In the genomic region with DNA sequence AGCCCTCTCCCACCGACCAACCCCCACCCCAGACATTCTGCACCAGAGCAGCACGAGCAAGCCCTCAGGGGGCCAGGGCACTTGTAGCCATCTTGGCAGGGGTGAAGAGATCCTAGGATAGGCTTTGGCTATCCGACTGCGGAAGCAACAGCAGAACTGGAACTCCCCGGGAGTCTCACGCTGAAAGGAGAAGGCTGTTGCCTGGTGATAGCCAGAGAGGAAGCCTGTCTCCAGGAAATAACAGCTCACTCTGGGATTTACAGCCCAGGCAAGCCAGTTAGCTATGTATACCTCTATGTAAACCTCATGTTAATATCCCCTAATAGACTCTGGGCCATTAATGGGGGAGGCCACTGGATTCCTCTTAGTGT, we compare ENCODE assay signal across 7 mouse cellular contexts. TPM values are rescaled to one million over a fixed set of nuclear protein-coding genes. Genes with fewer than 3 reads are reported as not detected.
DNase-seq lines count a peak whose midpoint lies in the region; ATAC-seq and TF ChIP-seq lines count a peak whose summit lies in the region.

No protein-coding gene starts in this region.

- 0 out of 2 replicates have a peak, but pooled peaks have one; percentile 12 for ATAC-seq in erythroid progenitor cell, adult 5-6 weeks (replicated peaks; ENCODE audit: low FRiP score, poor library complexity, severe bottlenecking)
- peak; percentile 41 for ATAC-seq in intestine, embryonic 16.5 days
- peak; percentile 53 for ATAC-seq in lung, postnatal 0 days
- ATAC-seq in inflammation-experienced regulatory T-cells, adult 6 months, result no peak

- H3K4me2 ChIP-seq in intestine, embryonic 16.5 days (ENCODE audit: low read depth, low read length), result peak overlapping the region; percentile 69
- H3K4me2 ChIP-seq in lung, postnatal 0 days (replicated peaks; ENCODE audit: low read depth, low read length), result peak overlapping the region; percentile 48

- TF ChIP-seq EP300 in lung, postnatal 0 days (IDR thresholded peaks at IDR 0.05), result 0 out of 2 replicates have a peak, but pooled peaks have one; percentile 11

- no peak for DNase-seq in spleen, adult 2 months (ENCODE audit: low read depth in 1 of 2, low spot score in 2 of 2)
- no peak for DNase-seq in spleen, postnatal 14 days (ENCODE audit: low spot score in 2 of 2)
- peak; percentile 58 for DNase-seq in lung, postnatal 0 days (ENCODE audit: low spot score)
- no peak for DNase-seq in frontal cortex, adult 2 months (ENCODE audit: extremely low spot score in 1 of 2, low spot score in 1 of 2)

- TF ChIP-seq POLR2A in spleen, adult 2 months (IDR thresholded peaks at IDR 0.05; ENCODE audit: low read depth, low read length), result no peak

- TF ChIP-seq CTCF in spleen, adult 2 months (IDR thresholded peaks at IDR 0.05; ENCODE audit: extremely low read depth, insufficient read depth, insufficient read length, insufficient replicate concordance), result no peak
- TF ChIP-seq CTCF in lung, postnatal 0 days (IDR thresholded peaks at IDR 0.05), result no peak

- H3K36me3 ChIP-seq in spleen, adult 2 months (ENCODE audit: control insufficient read depth, insufficient read depth, low read length), result peaks cover 20% of the 10 kb centered on the region
- H3K36me3 ChIP-seq in intestine, embryonic 16.5 days (ENCODE audit: control insufficient read depth, insufficient read depth, low read length), result peaks cover 19% of the 10 kb centered on the region
- H3K36me3 ChIP-seq in lung, postnatal 0 days (ENCODE audit: insufficient read depth, low read length), result peaks cover 3% of the 10 kb centered on the region; the same call in 1 of the 2 replicates

- peaks cover 26% of the 10 kb centered on the region; the same call in 1 of the 2 replicates for H3K4me1 ChIP-seq in spleen, adult 2 months (ENCODE audit: control insufficient read depth, insufficient read depth, insufficient read length)
- peaks cover 32% of the 10 kb centered on the region for H3K4me1 ChIP-seq in intestine, embryonic 16.5 days (ENCODE audit: control insufficient read depth, insufficient read depth, low read length)
- peaks cover 9% of the 10 kb centered on the region for H3K4me1 ChIP-seq in lung, postnatal 0 days (ENCODE audit: insufficient read depth, low read depth, low read length)

- H3K4me3 ChIP-seq in spleen, adult 2 months (ENCODE audit: extremely low read depth, insufficient read depth, insufficient read length), result peak overlapping the region; percentile 28; the same call in 1 of the 2 replicates
- H3K4me3 ChIP-seq in intestine, embryonic 16.5 days (ENCODE audit: low read length), result peak overlapping the region; percentile 50
- H3K4me3 ChIP-seq in lung, postnatal 0 days (ENCODE audit: low read depth, low read length), result no peak overlapping the region

- H3K9ac ChIP-seq in intestine, embryonic 16.5 days (ENCODE audit: low read depth, low read length), result peak overlapping the region; percentile 72
- H3K9ac ChIP-seq in lung, postnatal 0 days (replicated peaks; ENCODE audit: low read depth), result no peak overlapping the region

- no peaks in the 10 kb centered on the region for H3K9me3 ChIP-seq in intestine, embryonic 16.5 days (ENCODE audit: control insufficient read depth, low read length)
- no peaks in the 10 kb centered on the region for H3K9me3 ChIP-seq in lung, postnatal 0 days (ENCODE audit: low read length)

- no peaks in the 10 kb centered on the region for H3K27me3 ChIP-seq in spleen, adult 2 months (ENCODE audit: control insufficient read depth, insufficient read depth, low read length)
- H3K27me3 ChIP-seq in intestine, embryonic 16.5 days (replicated peaks; ENCODE audit: control insufficient read depth, insufficient read depth, low read length), result no peaks in the 10 kb centered on the region
- H3K27me3 ChIP-seq in lung, postnatal 0 days (replicated peaks; ENCODE audit: insufficient read depth, low read length), result no peaks in the 10 kb centered on the region

- H3K27ac ChIP-seq in spleen, adult 2 months (ENCODE audit: insufficient read depth, low read length), result no peak overlapping the region
- H3K27ac ChIP-seq in intestine, embryonic 16.5 days (ENCODE audit: low read length), result peak overlapping the region; percentile 95
- H3K27ac ChIP-seq in lung, postnatal 0 days (ENCODE audit: low read length), result peak overlapping the region; percentile 77

- WGBS in spleen, adult 2 months, result 18% methylated on average over 6 of the region's 6 CpGs
- WGBS in intestine, embryonic 16.5 days, result 12% methylated on average over 6 of the region's 6 CpGs
- 24% methylated on average over 6 of the region's 6 CpGs for WGBS in lung, postnatal 0 days

RNA-seq across cellular contexts. Expression of a gene that starts 1.3 kb away (rescaled TPM):
- 253 and 254 TPM in 2 replicates for polyA plus RNA-seq in spleen, adult 2 months (2012; rRNA removed)
- total RNA-seq in erythroid progenitor cell, adult 5-6 weeks (2015; ENCODE audit: low replicate concordance), result 31.9 and 57.7 TPM in 2 replicates
- total RNA-seq in erythroid progenitor cell, adult 5-6 weeks (2017; ENCODE audit: low replicate concordance), result 21.6 and 56.7 TPM in 2 replicates
- polyA plus RNA-seq in intestine, embryonic 16.5 days (2015; fragmentation: Nextera tagmentation; extraction: Ambion mirVana), result 226 and 234 TPM in 2 replicates
- 30.8 and 44.3 TPM in 2 replicates for polyA plus RNA-seq in lung, postnatal 0 days (2015; fragmentation: Nextera tagmentation; extraction: Ambion mirVana)
- 38.5 and 52.4 TPM in 2 replicates for polyA plus RNA-seq in frontal cortex, adult 2 months (2012; rRNA removed)
- 100 to 1,000 TPM in 2 of 3 experiments, 10 to 100 TPM in 1; 86.5 to 166 (median 133) TPM for polyA plus RNA-seq in inflammation-experienced regulatory T-cells, adult 6 months (2017; shearing (Covaris generic))

RNA-seq across cellular contexts. Expression of a gene that starts 18.3 kb away (rescaled TPM):
- polyA plus RNA-seq in spleen, adult 2 months (2012; rRNA removed), result 42.7 and 50.5 TPM in 2 replicates
- 5.4 and 8.0 TPM in 2 replicates for total RNA-seq in erythroid progenitor cell, adult 5-6 weeks (2015; ENCODE audit: low replicate concordance)
- total RNA-seq in erythroid progenitor cell, adult 5-6 weeks (2017; ENCODE audit: low replicate concordance), result 6.9 and 11.3 TPM in 2 replicates
- 38.7 and 44.1 TPM in 2 replicates for polyA plus RNA-seq in intestine, embryonic 16.5 days (2015; fragmentation: Nextera tagmentation; extraction: Ambion mirVana)
- 21.3 and 22.5 TPM in 2 replicates for polyA plus RNA-seq in lung, postnatal 0 days (2015; fragmentation: Nextera tagmentation; extraction: Ambion mirVana)
- 38.3 and 40.2 TPM in 2 replicates for polyA plus RNA-seq in frontal cortex, adult 2 months (2012; rRNA removed)
- 10 to 100 TPM; 23.6 to 35.7 (median 25.1) TPM for polyA plus RNA-seq in inflammation-experienced regulatory T-cells, adult 6 months (2017; shearing (Covaris generic))

RNA-seq across cellular contexts. Expression of a gene that starts 27.5 kb away (rescaled TPM):
- 10.5 and 12.0 TPM in 2 replicates for polyA plus RNA-seq in spleen, adult 2 months (2012; rRNA removed)
- not detected in 2 replicates for total RNA-seq in erythroid progenitor cell, adult 5-6 weeks (2015; ENCODE audit: low replicate concordance)
- total RNA-seq in erythroid progenitor cell, adult 5-6 weeks (2017; ENCODE audit: low replicate concordance), result not detected in 2 replicates
- polyA plus RNA-seq in intestine, embryonic 16.5 days (2015; fragmentation: Nextera tagmentation; extraction: Ambion mirVana), result 7.1 and 7.3 TPM in 2 replicates
- 7.2 and 9.1 TPM in 2 replicates for polyA plus RNA-seq in lung, postnatal 0 days (2015; fragmentation: Nextera tagmentation; extraction: Ambion mirVana)
- 2.6 and 3.4 TPM in 2 replicates for polyA plus RNA-seq in frontal cortex, adult 2 months (2012; rRNA removed)
- polyA plus RNA-seq in inflammation-experienced regulatory T-cells, adult 6 months (2017; shearing (Covaris generic)), result not detected

RNA-seq across cellular contexts. Expression of a gene that starts 45.0 kb away (rescaled TPM):
- 68.1 and 75.1 TPM in 2 replicates for polyA plus RNA-seq in spleen, adult 2 months (2012; rRNA removed)
- 11.3 and 14.1 TPM in 2 replicates for total RNA-seq in erythroid progenitor cell, adult 5-6 weeks (2015; ENCODE audit: low replicate concordance)
- 9.0 and 16.9 TPM in 2 replicates for total RNA-seq in erythroid progenitor cell, adult 5-6 weeks (2017; ENCODE audit: low replicate concordance)
- 30.9 and 45.1 TPM in 2 replicates for polyA plus RNA-seq in intestine, embryonic 16.5 days (2015; fragmentation: Nextera tagmentation; extraction: Ambion mirVana)
- polyA plus RNA-seq in lung, postnatal 0 days (2015; fragmentation: Nextera tagmentation; extraction: Ambion mirVana), result 105 and 107 TPM in 2 replicates
- 192 and 218 TPM in 2 replicates for polyA plus RNA-seq in frontal cortex, adult 2 months (2012; rRNA removed)
- 10 to 100 TPM in 2 of 3 experiments, 1 to 10 TPM in 1; 6.1 to 17.3 (median 16.4) TPM for polyA plus RNA-seq in inflammation-experienced regulatory T-cells, adult 6 months (2017; shearing (Covaris generic))

RNA-seq across cellular contexts. Expression of a gene that starts 58.3 kb away (rescaled TPM):
- not detected in 2 replicates for polyA plus RNA-seq in spleen, adult 2 months (2012; rRNA removed)
- total RNA-seq in erythroid progenitor cell, adult 5-6 weeks (2015; ENCODE audit: low replicate concordance), result not detected in 2 replicates
- total RNA-seq in erythroid progenitor cell, adult 5-6 weeks (2017; ENCODE audit: low replicate concordance), result not detected in 2 replicates
- 0.20 and 0.24 TPM in 2 replicates for polyA plus RNA-seq in intestine, embryonic 16.5 days (2015; fragmentation: Nextera tagmentation; extraction: Ambion mirVana)
- 0.44 and 0.88 TPM in 2 replicates for polyA plus RNA-seq in lung, postnatal 0 days (2015; fragmentation: Nextera tagmentation; extraction: Ambion mirVana)
- 0.52 and 0.76 TPM in 2 replicates for polyA plus RNA-seq in frontal cortex, adult 2 months (2012; rRNA removed)
- under 1 TPM in 2 of 3 experiments, not detected in 1; 0.28 to 0.29 TPM for polyA plus RNA-seq in inflammation-experienced regulatory T-cells, adult 6 months (2017; shearing (Covaris generic))
